Mouse (Mus musculus): ENCODE results near the gene Telo2. TPM values are rescaled to one million over a fixed set of nuclear protein-coding genes. Genes with fewer than 3 reads are reported as not detected.
"Not testable (repeated sequence)": the region's sequence is repeated elsewhere in the genome, so short reads cannot be mapped to it uniquely, and the experiment has no call there.

Gene Telo2
- polyA plus RNA-seq, 1 experiment from 2014 or later = 28.8 TPM

DNA sequence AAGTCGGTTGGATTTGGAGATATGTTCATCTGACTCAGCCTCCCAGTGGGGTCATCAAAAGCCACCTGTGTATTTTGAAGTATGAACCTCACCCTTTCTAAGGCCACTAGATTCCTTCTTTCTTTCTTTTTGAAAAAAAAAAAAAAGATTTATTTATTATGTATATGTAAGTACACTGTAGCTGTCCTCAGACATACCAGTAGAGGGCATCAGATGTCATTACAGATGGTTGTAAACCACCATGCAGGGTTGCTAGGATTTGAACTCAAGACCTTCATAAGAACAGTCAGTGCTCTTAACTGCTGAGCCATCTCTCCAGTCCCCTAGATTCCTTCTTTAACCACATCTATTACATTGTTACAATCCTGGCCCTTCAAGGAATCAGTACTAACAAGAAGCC lies 14.3 kb upstream of the Telo2 start:
- Histone ChIP-seq H3K4me1 (ENCODE audit: control insufficient read depth, insufficient read depth, low read length) (peaks cover 7% of the 10 kb centered on the region; the same call in 1 of the 2 replicates), H3K27me3 (ENCODE audit: control insufficient read depth, insufficient read depth, low read length) (no peaks in the 10 kb centered on the region), H3K9ac (ENCODE audit: low read length) (no peak overlapping the region), H3K27ac (replicated peaks; ENCODE audit: low read depth, low read length) (no peak overlapping the region), H3K36me3 (ENCODE audit: control insufficient read depth, insufficient read depth, low read length) (no peaks in the 10 kb centered on the region), H3K4me2 (ENCODE audit: low read depth, severe bottlenecking) (no peak overlapping the region), H3K4me3 (ENCODE audit: low read depth, low read length) (no peak overlapping the region), H3K9me3 (ENCODE audit: control insufficient read depth, low read length) (no peaks in the 10 kb centered on the region)
- no peak for ATAC-seq (ENCODE audit: insufficient number of reproducible peaks, low FRiP score, low TSS enrichment, low read depth)
- DNase-seq (ENCODE audit: low spot score) = no peak
- 88% methylated on average over 1 of the region's 1 CpGs for WGBS

- no peak overlapping the region for H3K4me3 ChIP-seq (ENCODE audit: low read depth, low read length)
- H3K27me3 ChIP-seq (ENCODE audit: control insufficient read depth, insufficient read depth, low read length) = no peaks in the 10 kb centered on the region
- H3K4me1 ChIP-seq (ENCODE audit: control insufficient read depth, insufficient read depth, low read length) = no peaks in the 10 kb centered on the region
- H3K9ac ChIP-seq (ENCODE audit: low read length) = no peak overlapping the region
- H3K36me3 ChIP-seq (ENCODE audit: control insufficient read depth, insufficient read depth, low read length) = no peaks in the 10 kb centered on the region
- H3K9me3 ChIP-seq (ENCODE audit: control insufficient read depth, low read length) = no peaks in the 10 kb centered on the region
- ATAC-seq (ENCODE audit: insufficient number of reproducible peaks, low FRiP score, low TSS enrichment, low read depth) (no peak), DNase-seq (ENCODE audit: low spot score) (no peak)
- H3K4me2 ChIP-seq (ENCODE audit: low read depth, severe bottlenecking) = no peak overlapping the region
- H3K27ac ChIP-seq (replicated peaks; ENCODE audit: low read depth, low read length) = no peak overlapping the region
- WGBS = 82% methylated on average over 9 of the region's 9 CpGs
Measured at GRCm38 (mm10) chr17:25127681-25128080, 11.9 kb upstream of the Telo2 start.

DNA sequence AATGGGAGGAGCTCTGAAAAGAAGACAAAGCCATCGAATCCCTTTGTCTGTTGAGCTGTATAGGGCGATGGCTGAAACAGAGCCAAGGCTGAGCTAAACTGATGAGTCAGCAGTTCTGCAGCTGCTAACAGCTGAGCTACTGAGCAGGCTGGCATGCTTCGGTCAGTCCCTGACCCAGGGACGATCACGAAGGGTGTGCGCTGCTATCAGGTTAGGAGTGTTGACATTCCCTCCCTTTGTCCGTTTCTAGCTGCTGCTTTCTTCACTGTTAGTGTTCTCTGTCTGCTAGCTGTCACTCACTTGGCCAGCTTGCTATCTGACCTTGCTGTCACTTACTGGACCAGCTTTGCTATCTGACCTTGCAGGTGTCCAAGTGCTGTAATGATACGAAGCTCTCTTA lies 11.3 kb upstream of the Telo2 start:
- Histone ChIP-seq H3K36me3 (ENCODE audit: control insufficient read depth, insufficient read depth, low read length) (no peaks in the 10 kb centered on the region), H3K27ac (replicated peaks; ENCODE audit: low read depth, low read length) (no peak overlapping the region), H3K9ac (ENCODE audit: low read length) (no peak overlapping the region), H3K9me3 (ENCODE audit: control insufficient read depth, low read length) (no peaks in the 10 kb centered on the region), H3K4me2 (ENCODE audit: low read depth, severe bottlenecking) (no peak overlapping the region), H3K4me3 (ENCODE audit: low read depth, low read length) (no peak overlapping the region), H3K27me3 (ENCODE audit: control insufficient read depth, insufficient read depth, low read length) (no peaks in the 10 kb centered on the region), H3K4me1 (ENCODE audit: control insufficient read depth, insufficient read depth, low read length) (no peaks in the 10 kb centered on the region)
- ATAC-seq (ENCODE audit: insufficient number of reproducible peaks, low FRiP score, low TSS enrichment, low read depth) (no peak), DNase-seq (ENCODE audit: low spot score) (no peak)
- 70% methylated on average over 8 of the region's 8 CpGs for WGBS

DNA sequence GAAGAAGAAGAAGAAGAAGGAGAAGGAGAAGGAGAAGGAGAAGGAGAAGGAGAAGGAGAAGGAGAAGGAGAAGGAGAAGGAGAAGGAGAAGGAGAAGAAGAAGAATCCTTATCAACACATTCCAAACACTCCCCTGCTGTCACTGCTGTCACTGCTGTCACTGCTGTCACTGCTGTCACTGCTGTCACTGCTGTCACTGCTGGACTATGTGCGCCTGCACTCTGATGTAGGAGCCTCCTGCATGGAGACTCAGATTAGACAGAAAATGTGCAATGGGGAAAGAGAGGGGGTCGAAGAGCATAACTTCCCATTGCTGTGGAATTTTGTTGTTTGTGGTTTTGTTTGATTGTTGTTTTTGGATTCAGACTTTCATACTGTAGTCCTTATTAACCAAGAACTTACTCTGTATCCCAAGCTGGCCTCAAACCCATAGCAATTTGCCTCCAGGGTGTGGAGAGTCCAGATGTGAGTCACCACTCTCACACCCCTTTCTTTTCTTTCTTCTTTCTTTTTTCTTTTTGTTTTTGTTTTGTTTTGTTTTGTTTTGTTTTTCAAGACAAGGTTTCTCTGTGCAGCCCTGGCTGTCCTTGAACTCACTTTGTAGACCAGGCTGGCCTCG lies 9.8 kb upstream of the Telo2 start:
- H3K4me1 ChIP-seq (ENCODE audit: control insufficient read depth, insufficient read depth, low read length); H3K27me3 ChIP-seq (ENCODE audit: control insufficient read depth, insufficient read depth, low read length); DNase-seq (ENCODE audit: low spot score); H3K9ac ChIP-seq (ENCODE audit: low read length); H3K36me3 ChIP-seq (ENCODE audit: control insufficient read depth, insufficient read depth, low read length); H3K4me3 ChIP-seq (ENCODE audit: low read depth, low read length); H3K27ac ChIP-seq (replicated peaks; ENCODE audit: low read depth, low read length); H3K9me3 ChIP-seq (ENCODE audit: control insufficient read depth, low read length); H3K4me2 ChIP-seq (ENCODE audit: low read depth, severe bottlenecking); ATAC-seq (ENCODE audit: insufficient number of reproducible peaks, low FRiP score, low TSS enrichment, low read depth): not testable (repeated sequence)
- 69% methylated on average over 3 of the region's 3 CpGs for WGBS

DNA sequence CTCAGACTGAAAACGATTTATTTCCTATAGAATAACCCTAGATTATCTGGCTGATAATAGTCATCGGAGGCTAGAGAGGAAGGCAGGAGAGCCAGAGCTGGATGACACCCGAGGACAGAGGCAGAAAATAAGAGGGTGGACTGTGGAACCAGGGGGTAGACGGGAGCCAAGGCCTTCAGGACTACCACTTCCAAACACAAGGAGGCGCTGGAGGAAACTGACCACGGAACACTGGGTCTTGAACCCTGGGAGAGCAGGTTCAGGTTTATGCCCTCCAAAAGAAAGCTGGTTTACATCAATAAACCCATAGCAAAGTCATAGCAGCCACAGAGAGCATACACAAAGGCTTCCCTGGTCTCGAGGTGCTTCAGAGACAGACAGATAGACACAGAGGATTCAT lies 8.2 kb upstream of the Telo2 start:
- no peak overlapping the region for H3K4me3 ChIP-seq (ENCODE audit: low read depth, low read length)
- H3K9ac ChIP-seq (ENCODE audit: low read length) = no peak overlapping the region
- WGBS = 36% methylated on average over 7 of the region's 7 CpGs
- no peaks in the 10 kb centered on the region for H3K36me3 ChIP-seq (ENCODE audit: control insufficient read depth, insufficient read depth, low read length)
- H3K27me3 ChIP-seq (ENCODE audit: control insufficient read depth, insufficient read depth, low read length) = no peaks in the 10 kb centered on the region
- H3K27ac ChIP-seq (replicated peaks; ENCODE audit: low read depth, low read length) = no peak overlapping the region
- H3K4me2 ChIP-seq (ENCODE audit: low read depth, severe bottlenecking) = no peak overlapping the region
- H3K9me3 ChIP-seq (ENCODE audit: control insufficient read depth, low read length) = no peaks in the 10 kb centered on the region
- no peak for ATAC-seq (ENCODE audit: insufficient number of reproducible peaks, low FRiP score, low TSS enrichment, low read depth)
- H3K4me1 ChIP-seq (ENCODE audit: control insufficient read depth, insufficient read depth, low read length) = no peaks in the 10 kb centered on the region
- DNase-seq (ENCODE audit: low spot score) = peak; percentile 36

DNA sequence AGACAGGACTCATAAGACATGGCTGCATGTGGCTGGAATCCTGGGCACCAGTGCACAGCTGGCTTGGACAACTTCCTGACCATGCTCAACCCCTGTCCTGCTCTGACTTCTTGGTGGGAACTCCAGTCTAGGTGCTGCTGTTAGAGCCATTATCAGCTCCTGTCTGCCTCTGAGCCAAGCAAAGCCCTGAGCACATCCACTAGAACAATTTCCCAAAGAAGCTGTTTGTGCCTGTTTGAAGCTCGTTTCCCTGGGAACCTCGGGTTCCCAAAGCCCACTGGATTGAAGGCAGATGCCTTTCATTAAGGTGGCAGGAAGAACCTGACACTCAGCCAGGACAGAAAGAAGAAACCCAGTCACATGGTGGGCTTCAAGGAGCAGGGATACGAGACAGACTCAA lies 4.6 kb upstream of the Telo2 start, which contains the start of gene Ptx4:
Ptx4 (plus strand) TSS at position 355 of the 400 bp plus-strand sequence.
- DNase-seq (ENCODE audit: low spot score) (peak; percentile 24), ATAC-seq (ENCODE audit: insufficient number of reproducible peaks, low FRiP score, low TSS enrichment, low read depth) (no peak)
- no peak within 1 kb of the TSS for H3K4me3 ChIP-seq (ENCODE audit: low read depth, low read length)
- no peaks in the 10 kb centered on the region for H3K9me3 ChIP-seq (ENCODE audit: control insufficient read depth, low read length)
- H3K4me2 ChIP-seq (ENCODE audit: low read depth, severe bottlenecking) = no peak within 1 kb of the TSS
- no peak within 1 kb of the TSS for H3K9ac ChIP-seq (ENCODE audit: low read length)
- H3K36me3 ChIP-seq (ENCODE audit: control insufficient read depth, insufficient read depth, low read length) = no peaks in the 10 kb centered on the region
- H3K27me3 ChIP-seq (ENCODE audit: control insufficient read depth, insufficient read depth, low read length) = no peaks in the 10 kb centered on the region
- 2% methylated on average over 3 of the region's 3 CpGs for WGBS
- 0 out of 2 replicates have a peak, but pooled peaks cover 3% of the 10 kb centered on the region for H3K4me1 ChIP-seq (ENCODE audit: control insufficient read depth, insufficient read depth, low read length)
- no peak within 1 kb of the TSS for H3K27ac ChIP-seq (replicated peaks; ENCODE audit: low read depth, low read length)

DNA sequence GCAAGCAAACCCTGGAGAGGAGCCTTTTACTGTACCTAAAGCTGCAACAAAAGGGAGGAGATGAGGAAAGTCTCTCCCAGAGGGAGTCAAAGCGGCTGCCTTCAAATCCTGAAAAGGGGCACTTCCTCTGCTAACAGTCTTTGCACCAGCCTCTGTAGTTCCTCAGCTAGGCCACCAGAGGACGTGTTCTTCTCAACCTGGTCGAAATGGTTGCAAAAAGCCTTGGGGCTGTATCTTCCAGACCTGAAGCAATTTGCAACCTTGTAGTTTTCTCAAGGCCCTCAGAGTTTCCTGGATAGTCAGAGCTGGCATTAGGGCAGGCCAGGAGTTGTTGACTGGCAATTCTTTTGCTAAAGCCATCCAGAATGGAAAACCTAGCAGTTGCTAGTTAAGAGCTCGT lies 1.5 kb upstream of the Telo2 start:
- Histone ChIP-seq H3K27me3 (ENCODE audit: control insufficient read depth, insufficient read depth, low read length) (no peaks in the 10 kb centered on the region), H3K9ac (ENCODE audit: low read length) (no peak overlapping the region), H3K36me3 (ENCODE audit: control insufficient read depth, insufficient read depth, low read length) (no peaks in the 10 kb centered on the region), H3K9me3 (ENCODE audit: control insufficient read depth, low read length) (no peaks in the 10 kb centered on the region), H3K27ac (replicated peaks; ENCODE audit: low read depth, low read length) (no peak overlapping the region), H3K4me2 (ENCODE audit: low read depth, severe bottlenecking) (no peak overlapping the region), H3K4me1 (ENCODE audit: control insufficient read depth, insufficient read depth, low read length) (peaks cover 8% of the 10 kb centered on the region; the same call in 1 of the 2 replicates), H3K4me3 (ENCODE audit: low read depth, low read length) (no peak overlapping the region)
- WGBS = 32% methylated on average over 4 of the region's 4 CpGs
- no peak for DNase-seq (ENCODE audit: low spot score)
- no peak for ATAC-seq (ENCODE audit: insufficient number of reproducible peaks, low FRiP score, low TSS enrichment, low read depth)

- H3K4me1 ChIP-seq (ENCODE audit: control insufficient read depth, insufficient read depth, low read length) = peaks cover 8% of the 10 kb centered on the region; the same call in 1 of the 2 replicates
- WGBS = 9% methylated on average over 23 of the region's 23 CpGs
- H3K9ac ChIP-seq (ENCODE audit: low read length) = peak overlapping the region; percentile 77
- ATAC-seq (ENCODE audit: insufficient number of reproducible peaks, low FRiP score, low TSS enrichment, low read depth) (no peak), DNase-seq (ENCODE audit: low spot score) (peak; percentile 30)
- peaks cover 8% of the 10 kb centered on the region for H3K36me3 ChIP-seq (ENCODE audit: control insufficient read depth, insufficient read depth, low read length)
- peak overlapping the region; percentile 98 for H3K4me2 ChIP-seq (ENCODE audit: low read depth, severe bottlenecking)
- no peaks in the 10 kb centered on the region for H3K9me3 ChIP-seq (ENCODE audit: control insufficient read depth, low read length)
- H3K27ac ChIP-seq (replicated peaks; ENCODE audit: low read depth, low read length) = peak overlapping the region; percentile 93
- no peaks in the 10 kb centered on the region for H3K27me3 ChIP-seq (ENCODE audit: control insufficient read depth, insufficient read depth, low read length)
- peak overlapping the region; percentile 60 for H3K4me3 ChIP-seq (ENCODE audit: low read depth, low read length)
Measured at GRCm38 (mm10) chr17:25114908-25115645, 690 bp downstream of the Telo2 start.
